Mouse (Mus musculus) forebrain, embryonic 11.5 days (tissue): ENCODE measurements around the gene Prkcb. TPM values are rescaled to one million over a fixed set of nuclear protein-coding genes. Genes with fewer than 3 reads are reported as not detected.
"Not testable (repeated sequence)": the region's sequence is repeated elsewhere in the genome, so short reads cannot be mapped to it uniquely, and the experiment has no call there.

ENCODE experiments used
- ATAC-seq: fragments of 200-750 bp; cut with Nextera tagmentation; replicated peaks from 2 replicates; pipeline ENCODE4 v1.8.0; 2017; ENCODE audit warnings: moderate TSS enrichment; ENCODE audit not compliant: low FRiP score
- DNase-seq: peaks from one replicate; pipeline ENCODE4 v3.0.0-alpha.2; 2017; ENCODE audit warnings: low spot score
- H3K27ac ChIP-seq: fragments of 300-500 bp; sonication (generic); 2 replicates; pipeline ENCODE4 v1.5.1; 2014; ENCODE audit warnings: low read depth, low read length
- H3K27me3 ChIP-seq: fragments of 300-500 bp; sonication (generic); 2 replicates; pipeline ENCODE4 v1.6.1; 2014; ENCODE audit warnings: mild to moderate bottlenecking, low read length, mixed read lengths; ENCODE audit not compliant: control insufficient read depth, insufficient read depth
- H3K36me3 ChIP-seq: fragments of 300-500 bp; sonication (generic); 2 replicates; pipeline ENCODE4 v1.6.1; 2014; ENCODE audit warnings: mild to moderate bottlenecking, low read length, moderate library complexity, mixed read lengths; ENCODE audit not compliant: control insufficient read depth, insufficient read depth
- H3K4me1 ChIP-seq: fragments of 300-500 bp; sonication (generic); replicated peaks from 2 replicates; pipeline ENCODE4 v1.6.1; 2014; ENCODE audit warnings: low read length, mixed read lengths; ENCODE audit not compliant: control insufficient read depth, insufficient read depth
- H3K4me2 ChIP-seq: fragments of 300-500 bp; sonication (generic); 2 replicates; pipeline ENCODE4 v1.6.1; 2014; ENCODE audit warnings: low read depth, mild to moderate bottlenecking, low read length, moderate library complexity, mixed read lengths; ENCODE audit not compliant: severe bottlenecking
- H3K4me3 ChIP-seq: fragments of 300-500 bp; sonication (generic); 2 replicates; pipeline ENCODE4 v1.5.1; 2014; ENCODE audit warnings: low read depth, low read length
- H3K9ac ChIP-seq: fragments of 300-500 bp; sonication (generic); 2 replicates; pipeline ENCODE4 v1.6.1; 2014; ENCODE audit warnings: low read length
- H3K9me3 ChIP-seq: fragments of 300-500 bp; sonication (generic); 2 replicates; pipeline ENCODE4 v1.6.1; 2016; ENCODE audit warnings: low read length, mixed read lengths; ENCODE audit not compliant: control insufficient read depth
- WGBS: fragments of 180-500 bp; shearing (Covaris S2); extraction: QIAGEN DNeasy Blood & Tissue Kit; methylation state at CpG from one replicate; pipeline ENCODE4 v1.1.7; 2014; 5-methylcytosine and 5-hydroxymethylcytosine counted together
- polyA plus RNA-seq: library from polyadenylated mRNA; unstranded; fragments of >200 nt; fragmentation: Nextera tagmentation; extraction: Ambion mirVana; gene quantifications from 2 replicates; pipeline ENCODE4 v1.2.1, GENCODE M21; 2014

Gene Prkcb
- polyA plus RNA-seq = 10.0 and 13.0 TPM in 2 replicates

- no peaks in the 10 kb centered on the region for H3K36me3 ChIP-seq
- WGBS = 4% methylated on average over 42 of the region's 42 CpGs
- H3K27ac ChIP-seq = no peak within 1 kb of the TSS
- H3K4me2 ChIP-seq = peak within 1 kb of the TSS; percentile 91
- H3K4me3 ChIP-seq = peak within 1 kb of the TSS; percentile 58
- ATAC-seq = peak; percentile 93
- peaks cover 9% of the 10 kb centered on the region; the same call in 1 of the 2 replicates for H3K4me1 ChIP-seq
- H3K9ac ChIP-seq = peak within 1 kb of the TSS; percentile 53
- no peaks in the 10 kb centered on the region for H3K9me3 ChIP-seq
- H3K27me3 ChIP-seq = peaks cover 22% of the 10 kb centered on the region
- peak; percentile 90 for DNase-seq
Observed at GRCm38 (mm10) chr7:122288605-122289242, at the start of gene Prkcb. Gene Prkcb (plus strand): TSS chr7:122288751.

DNA sequence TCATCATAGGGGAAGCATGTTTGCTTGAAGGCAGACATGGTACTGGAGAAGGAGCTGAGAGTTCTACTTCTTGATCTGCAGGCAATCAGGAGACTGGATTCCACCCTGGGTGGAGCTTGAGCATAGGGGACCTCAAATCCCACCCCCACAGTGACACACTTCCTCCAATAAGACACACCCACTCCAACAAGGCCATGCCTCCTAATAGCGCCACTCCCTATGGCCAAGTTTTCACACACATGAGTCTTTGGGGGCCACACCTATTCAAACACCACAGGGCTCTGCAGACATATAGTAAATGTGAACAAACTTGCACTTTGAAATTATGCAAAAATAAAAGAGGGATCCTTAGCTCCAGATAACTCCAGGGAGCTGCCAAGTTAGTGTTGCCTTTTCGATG is 49.6 kb upstream of the Prkcb start:
- no peak overlapping the region for H3K27ac ChIP-seq
- no peak for ATAC-seq
- no peaks in the 10 kb centered on the region for H3K9me3 ChIP-seq
- H3K4me3 ChIP-seq = no peak overlapping the region
- DNase-seq = no peak
- no peak overlapping the region for H3K9ac ChIP-seq
- 91% methylated on average over 2 of the region's 2 CpGs for WGBS
- H3K27me3 ChIP-seq = no peaks in the 10 kb centered on the region
- no peak overlapping the region for H3K4me2 ChIP-seq
- no peaks in the 10 kb centered on the region for H3K36me3 ChIP-seq
- H3K4me1 ChIP-seq = no peaks in the 10 kb centered on the region

- H3K9me3 ChIP-seq = no peaks in the 10 kb centered on the region
- no peak overlapping the region for H3K27ac ChIP-seq
- H3K4me3 ChIP-seq = no peak overlapping the region
- H3K4me2 ChIP-seq = no peak overlapping the region
- no peak for ATAC-seq
- H3K36me3 ChIP-seq = no peaks in the 10 kb centered on the region
- no peaks in the 10 kb centered on the region for H3K27me3 ChIP-seq
- no peak for DNase-seq
- no peaks in the 10 kb centered on the region; the same call in 1 of the 2 replicates for H3K4me1 ChIP-seq
- WGBS = 84% methylated on average over 6 of the region's 6 CpGs
- H3K9ac ChIP-seq = no peak overlapping the region
Observed at GRCm38 (mm10) chr7:122240413-122241119, 48.0 kb upstream of the Prkcb start.

DNA sequence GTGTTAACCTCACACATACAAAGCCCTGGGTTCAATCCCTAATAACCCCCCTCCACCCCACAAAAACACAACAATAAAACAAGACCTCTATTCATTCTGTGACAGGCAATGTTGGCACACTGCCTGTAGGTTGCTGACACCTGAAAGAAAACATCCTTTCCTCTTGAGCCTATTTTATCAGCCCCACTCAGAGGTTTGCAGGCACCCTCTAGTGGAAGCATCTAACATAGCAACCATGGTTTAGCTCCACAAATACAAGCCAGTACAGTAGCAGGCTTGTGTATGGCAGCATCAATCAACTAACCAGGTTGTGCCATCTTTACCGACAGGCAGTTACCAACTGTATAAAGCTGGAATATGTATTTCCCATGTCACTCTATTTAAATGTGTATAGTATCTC is 46.3 kb upstream of the Prkcb start:
- Histone ChIP-seq H3K4me2 (no peak overlapping the region), H3K9me3 (no peaks in the 10 kb centered on the region), H3K27ac (no peak overlapping the region), H3K9ac (no peak overlapping the region), H3K4me1 (no peaks in the 10 kb centered on the region; the same call in 1 of the 2 replicates), H3K4me3 (no peak overlapping the region), H3K36me3 (no peaks in the 10 kb centered on the region), H3K27me3 (no peaks in the 10 kb centered on the region)
- no peak for ATAC-seq
- WGBS = 42% methylated on average over 1 of the region's 1 CpGs
- no peak for DNase-seq

GRCm38 (mm10) chr7:122242744-122243143 is 45.8 kb upstream of the Prkcb start:
- ATAC-seq, H3K4me1 ChIP-seq, H3K27ac ChIP-seq, H3K36me3 ChIP-seq, H3K9ac ChIP-seq, H3K4me3 ChIP-seq, H3K27me3 ChIP-seq, H3K9me3 ChIP-seq, H3K4me2 ChIP-seq, DNase-seq: not testable (repeated sequence)

- no peak overlapping the region for H3K4me3 ChIP-seq
- H3K27me3 ChIP-seq = no peaks in the 10 kb centered on the region
- no peak overlapping the region for H3K4me2 ChIP-seq
- no peak overlapping the region for H3K9ac ChIP-seq
- H3K27ac ChIP-seq = peak overlapping the region; percentile 58
- H3K4me1 ChIP-seq = no peaks in the 10 kb centered on the region; the same call in 1 of the 2 replicates
- DNase-seq = peak; percentile 59
- H3K36me3 ChIP-seq = no peaks in the 10 kb centered on the region
- no peaks in the 10 kb centered on the region for H3K9me3 ChIP-seq
- WGBS = 26% methylated on average over 7 of the region's 7 CpGs
- ATAC-seq = peak; percentile 83
Observed at GRCm38 (mm10) chr7:122244166-122244565, 44.4 kb upstream of the Prkcb start.

DNA sequence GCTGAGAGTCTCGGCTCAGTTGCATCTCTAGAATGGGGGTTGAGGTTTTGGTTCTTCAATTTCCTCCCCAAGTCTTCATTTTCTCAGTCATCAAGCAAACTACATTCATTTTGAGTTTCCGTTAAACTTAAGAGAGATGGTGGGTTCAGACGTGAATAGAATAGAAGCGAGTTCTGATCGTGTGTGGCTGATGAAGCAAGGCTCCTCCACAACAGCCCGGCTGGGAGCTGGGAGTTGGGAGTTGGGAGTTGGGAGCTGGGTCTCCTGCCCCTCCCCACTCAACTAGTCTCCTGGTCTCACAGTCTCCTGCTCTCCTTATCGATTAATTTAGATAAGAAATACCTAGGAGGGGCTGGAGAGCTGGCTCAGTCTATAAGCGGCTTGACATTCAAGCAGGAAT is 44.0 kb upstream of the Prkcb start:
- Histone ChIP-seq H3K4me2 (no peak overlapping the region), H3K4me1 (no peaks in the 10 kb centered on the region; the same call in 1 of the 2 replicates), H3K9ac (no peak overlapping the region), H3K36me3 (no peaks in the 10 kb centered on the region), H3K27me3 (no peaks in the 10 kb centered on the region), H3K27ac (peak overlapping the region; percentile 58), H3K4me3 (no peak overlapping the region), H3K9me3 (no peaks in the 10 kb centered on the region)
- DNase-seq (no peak), ATAC-seq (peak; percentile 59)
- 55% methylated on average over 8 of the region's 8 CpGs for WGBS

GRCm38 (mm10) chr7:122245976-122246375 is 42.6 kb upstream of the Prkcb start:
- H3K9me3 ChIP-seq = no peaks in the 10 kb centered on the region
- ATAC-seq = no peak
- no peaks in the 10 kb centered on the region for H3K27me3 ChIP-seq
- no peak overlapping the region for H3K4me2 ChIP-seq
- H3K4me3 ChIP-seq = no peak overlapping the region
- no peaks in the 10 kb centered on the region for H3K36me3 ChIP-seq
- whole genome bisulfite sequencing = 60% methylated on average over 5 of the region's 5 CpGs
- H3K4me1 ChIP-seq = no peaks in the 10 kb centered on the region; the same call in 1 of the 2 replicates
- H3K27ac ChIP-seq = no peak overlapping the region
- no peak for DNase-seq
- H3K9ac ChIP-seq = no peak overlapping the region
